Mouse (Mus musculus): ENCODE results near the gene Mip.

DNA sequence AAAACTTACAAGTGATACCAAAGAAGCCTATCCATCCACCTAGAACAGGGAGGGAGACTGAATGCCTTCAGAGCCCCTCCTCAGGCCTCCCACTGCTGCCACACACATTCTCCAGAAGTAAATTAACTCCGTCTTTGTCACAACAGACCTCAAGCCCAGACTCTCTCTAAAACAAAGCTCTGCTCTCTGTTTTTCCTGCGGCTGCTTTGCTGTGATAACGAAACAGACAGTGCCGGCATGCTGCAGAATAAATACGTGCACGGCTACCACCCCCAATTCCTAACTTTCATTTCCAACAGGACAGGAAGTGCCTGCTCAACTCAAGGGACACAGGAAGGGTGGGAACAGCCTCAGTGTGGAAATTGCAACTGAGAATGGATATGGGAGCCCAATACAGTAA, 45.6 kb upstream of the Mip start, which contains the start of gene Rbms2:
- TF ChIP-seq CTCF (IDR thresholded peaks at IDR 0.05; ENCODE audit: extremely low read depth, insufficient read depth, insufficient read length, insufficient replicate concordance) (no peak), POLR2A (IDR thresholded peaks at IDR 0.05; ENCODE audit: low read depth, low read length) (no peak)

Measured in spleen, adult 2 months (tissue).